Mouse (Mus musculus) layer of hippocampus, adult 11-12 months (tissue): ENCODE measurements at regions not wholly inside any gene's neighbourhood (a gene's known extent, or its start where the extent isn't known, plus 50 kb on each side); places are given as distances from the start of the nearest gene placed in this dataset.

Experiments
- DNase-seq: peaks from one replicate; pipeline ENCODE4 v3.0.0; 2022; ENCODE audit warnings: low spot score

- DNase-seq = no peak
Observed at GRCm38 (mm10) chr1:42472495-42473230, 222.9 kb upstream of the Pou3f3 start.

DNA sequence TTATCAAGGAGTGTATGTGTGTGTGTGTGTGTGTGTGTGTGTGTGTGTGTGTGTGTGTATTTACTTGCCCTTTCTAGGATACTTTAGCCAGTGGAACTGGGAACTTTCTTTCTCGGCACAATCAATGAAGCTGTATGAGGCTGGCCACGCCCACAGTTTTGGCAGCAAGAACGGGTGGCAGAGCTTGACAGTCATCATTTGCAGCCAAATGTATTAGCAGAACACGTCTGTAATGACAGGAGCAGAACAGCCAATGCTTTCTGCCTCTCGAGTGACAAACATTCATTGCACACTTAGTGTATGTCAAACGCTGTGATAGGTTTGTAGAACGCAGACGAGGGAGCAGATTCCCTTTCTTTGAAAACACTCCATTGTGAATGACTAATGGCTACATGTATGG is 221.4 kb upstream of the Pou3f3 start:
- peak; percentile 36 for DNase-seq

DNA sequence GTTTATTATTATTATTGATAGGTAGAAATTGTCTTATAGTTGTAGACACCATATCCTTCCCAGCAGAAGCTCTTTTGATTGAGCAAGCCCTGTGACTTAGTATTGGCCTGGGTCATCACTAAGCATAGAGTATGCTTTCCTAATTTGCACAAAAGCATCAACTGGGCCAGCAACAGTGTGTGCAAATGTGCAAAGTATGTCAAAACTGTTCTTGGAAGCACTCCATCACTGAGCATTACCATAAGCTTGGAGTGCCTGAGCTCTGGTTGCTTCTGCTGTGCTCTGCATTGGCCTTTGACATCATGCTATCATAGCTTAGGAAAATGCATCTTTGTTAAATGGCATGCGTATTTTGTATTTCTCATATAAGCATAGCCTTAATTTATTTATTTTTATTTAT is 220.7 kb upstream of the Pou3f3 start:
- no peak for DNase-seq

DNA sequence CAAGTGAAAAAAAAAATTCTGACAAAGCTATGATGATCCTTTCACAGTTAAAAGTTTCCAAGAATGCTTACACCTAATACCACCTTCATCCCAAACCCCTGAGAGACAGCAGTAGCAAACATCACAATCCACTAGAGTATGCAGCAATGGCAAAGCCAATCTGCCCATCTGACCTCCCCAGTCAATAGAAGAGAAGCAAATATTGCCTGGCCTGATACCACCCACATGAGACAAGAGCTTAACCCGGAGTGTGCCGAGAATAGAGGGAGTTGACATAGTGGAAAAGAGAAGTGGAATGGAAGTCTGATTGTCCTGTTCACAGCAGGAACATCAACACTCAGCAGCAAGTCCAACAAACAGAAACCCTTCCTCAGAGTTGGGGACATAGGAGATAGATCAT is 219.9 kb upstream of the Pou3f3 start:
- DNase-seq = no peak

- no peak for DNase-seq
Observed at GRCm38 (mm10) chr1:42480348-42480920, 215.1 kb upstream of the Pou3f3 start.

GRCm38 (mm10) chr1:42489563-42489962 is 206.0 kb upstream of the Pou3f3 start:
- DNase-seq = no peak

GRCm38 (mm10) chr1:42490856-42491643 is 204.5 kb upstream of the Pou3f3 start:
- no peak for DNase-seq

GRCm38 (mm10) chr1:42491644-42492277 is 203.8 kb upstream of the Pou3f3 start:
- no peak for DNase-seq

DNA sequence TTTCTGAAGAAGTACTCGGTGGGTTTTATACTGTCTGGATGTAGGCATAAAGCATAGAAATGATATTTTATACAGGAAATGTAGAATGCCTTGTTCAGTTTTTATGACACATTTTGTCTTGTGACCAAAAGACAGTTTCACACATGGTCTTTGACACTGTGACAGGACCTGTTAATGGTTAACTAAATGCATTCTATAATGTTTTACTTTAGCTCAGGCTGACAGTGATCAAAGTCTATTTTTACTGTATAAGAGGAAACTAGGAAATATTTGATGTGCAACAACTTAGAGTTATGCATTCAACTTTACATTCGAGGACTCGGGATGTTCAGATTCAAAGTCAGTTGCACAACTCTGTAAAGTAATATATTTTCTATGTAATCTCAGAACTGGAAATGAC is 199.5 kb upstream of the Pou3f3 start:
- no peak for DNase-seq

DNA sequence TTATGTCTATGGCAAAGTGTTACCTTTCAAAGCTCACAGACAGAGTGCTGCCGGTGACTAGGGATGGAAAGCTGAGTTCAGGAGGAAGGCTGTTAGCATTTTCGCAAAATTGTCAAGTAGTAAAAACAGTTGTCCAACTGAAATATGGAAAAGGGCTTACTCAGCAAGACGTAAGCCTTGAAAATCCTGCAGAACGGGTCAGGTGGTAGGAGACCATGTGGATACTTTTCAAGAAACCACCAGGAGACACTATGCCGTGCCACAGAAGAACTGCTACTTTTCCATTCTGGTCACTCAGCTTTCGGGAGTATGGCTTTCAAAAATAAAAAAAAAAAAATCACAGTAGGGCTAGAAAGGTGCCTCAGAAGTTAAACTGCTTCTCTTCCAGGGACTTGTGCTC is 199.1 kb upstream of the Pou3f3 start:
- DNase-seq = no peak

DNA sequence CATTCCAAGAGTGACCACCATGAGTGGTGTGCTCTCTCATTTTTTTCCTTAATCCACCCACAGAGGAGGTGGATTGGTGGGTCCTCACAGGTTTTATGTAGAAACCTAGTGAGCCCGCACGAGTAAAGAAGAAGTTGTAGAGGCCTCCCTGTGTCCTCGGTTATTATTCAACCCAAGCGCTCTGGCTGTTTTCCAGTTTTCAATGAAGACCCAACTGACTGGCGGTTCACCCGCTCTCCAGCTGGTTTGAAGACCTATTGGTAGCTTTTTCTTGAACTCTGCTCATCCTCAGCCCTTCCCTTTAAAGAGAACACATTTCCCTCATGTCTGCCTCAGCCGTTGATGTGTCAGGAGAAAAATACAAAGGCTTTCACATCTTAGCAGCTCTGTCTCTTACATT is 196.7 kb upstream of the Pou3f3 start:
- no peak for DNase-seq

GRCm38 (mm10) chr1:42504491-42504890 is 191.1 kb upstream of the Pou3f3 start:
- no peak for DNase-seq

DNA sequence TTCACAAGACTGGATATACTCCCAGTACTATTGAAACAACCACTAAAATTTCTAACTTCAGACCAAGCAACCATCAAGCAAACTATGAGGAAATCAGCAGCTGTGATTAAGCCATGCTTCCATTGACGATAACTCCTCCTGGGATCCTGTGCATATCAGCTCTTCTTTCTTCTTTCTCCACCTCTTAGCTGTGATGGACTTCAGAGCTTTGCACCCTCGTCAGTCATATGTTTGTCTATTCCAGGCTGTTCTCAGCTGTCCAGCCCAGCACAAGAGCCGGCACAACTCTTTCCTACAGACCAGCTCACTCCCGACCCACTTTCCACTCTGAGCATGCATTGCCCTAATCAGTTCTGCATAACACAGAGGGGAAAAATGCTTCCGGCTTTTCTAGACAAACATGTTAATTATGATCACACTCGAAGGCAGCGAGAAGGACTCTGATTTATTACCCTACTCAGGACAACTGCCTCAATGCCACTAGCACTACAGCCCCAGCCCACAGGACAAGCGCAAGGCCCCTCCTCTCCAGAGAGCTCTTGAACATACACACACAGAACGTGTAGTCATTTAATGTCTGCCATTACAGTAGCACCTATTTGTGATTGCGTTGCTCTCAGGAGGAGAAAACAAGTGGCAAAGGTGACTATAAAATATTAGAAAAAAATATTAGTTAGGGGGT is 190.4 kb upstream of the Pou3f3 start:
- DNase-seq = no peak

- no peak for DNase-seq
Observed at GRCm38 (mm10) chr1:42514417-42514816, 181.2 kb upstream of the Pou3f3 start.

DNA sequence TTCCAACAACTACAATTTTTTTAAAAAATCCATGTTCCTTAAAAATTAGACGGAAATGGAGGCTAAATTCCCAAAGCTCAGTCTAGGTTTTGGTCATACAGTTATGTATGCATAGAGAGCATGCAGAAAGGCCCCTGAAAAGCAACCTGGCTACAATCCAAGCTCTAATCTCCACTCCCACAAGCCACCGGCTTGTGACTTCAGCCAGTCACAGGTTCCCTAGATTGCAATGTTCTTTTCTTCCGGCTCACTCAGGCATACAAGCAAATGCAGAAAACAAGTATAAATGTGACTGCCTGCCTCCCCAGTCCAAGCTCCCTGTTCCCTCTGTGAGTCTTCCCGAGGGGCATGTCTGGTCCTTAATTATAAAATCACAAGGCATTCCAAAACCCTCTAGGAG is 171.2 kb upstream of the Pou3f3 start:
- no peak for DNase-seq

DNA sequence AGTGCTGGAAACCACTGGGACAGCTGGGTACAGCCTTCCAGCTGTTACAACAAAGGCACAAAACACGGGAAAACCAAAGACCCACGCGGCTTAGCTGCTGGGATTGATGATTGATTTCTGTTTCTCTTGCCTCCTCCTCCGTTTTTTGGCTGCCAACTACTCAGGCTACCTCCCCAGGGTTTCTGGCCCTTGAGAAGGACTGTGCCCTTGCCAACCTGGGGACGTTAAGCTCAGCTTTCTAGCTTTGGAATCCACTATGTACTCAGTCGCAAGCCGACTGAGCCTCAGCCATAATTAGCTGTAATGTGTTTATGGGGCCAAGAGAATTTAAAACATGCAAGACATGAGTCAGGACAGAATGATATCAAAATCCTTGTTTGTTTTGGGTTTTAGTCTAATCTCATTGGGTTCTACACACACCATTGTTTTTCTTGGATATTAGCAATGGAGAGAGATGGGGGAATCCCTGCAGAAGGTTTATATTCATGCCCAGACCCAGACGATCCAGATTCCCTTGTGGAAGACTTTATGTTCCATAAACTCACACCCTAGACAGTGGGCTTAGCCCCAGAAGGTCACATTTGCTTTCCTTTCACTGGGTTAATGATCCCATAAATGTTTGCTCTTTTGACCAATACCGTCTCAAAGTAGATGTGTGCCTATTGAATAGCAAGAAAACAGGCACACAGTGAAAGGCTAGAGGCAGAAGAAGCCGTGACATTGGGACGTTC is 167.7 kb upstream of the Pou3f3 start:
- DNase-seq = no peak

DNA sequence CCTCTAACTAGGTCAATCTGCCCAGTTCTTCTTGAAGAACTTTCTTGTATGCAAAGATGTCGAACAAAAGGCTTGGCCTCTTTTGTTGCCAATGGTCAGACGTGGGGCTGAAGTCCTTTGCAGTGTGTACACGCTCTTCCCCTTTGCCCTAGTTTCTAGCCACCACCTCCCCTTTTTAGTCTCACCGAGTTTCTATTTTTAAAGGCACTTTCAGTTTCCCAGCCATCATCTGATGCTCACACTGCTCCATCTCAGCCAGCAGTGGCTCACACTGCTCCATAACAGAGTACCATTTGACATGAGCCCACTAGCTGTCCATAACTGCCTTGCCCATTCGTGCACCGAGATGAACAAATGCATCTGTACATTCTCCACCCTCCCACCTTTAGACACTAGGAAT is 162.7 kb upstream of the Pou3f3 start:
- DNase-seq = no peak

DNA sequence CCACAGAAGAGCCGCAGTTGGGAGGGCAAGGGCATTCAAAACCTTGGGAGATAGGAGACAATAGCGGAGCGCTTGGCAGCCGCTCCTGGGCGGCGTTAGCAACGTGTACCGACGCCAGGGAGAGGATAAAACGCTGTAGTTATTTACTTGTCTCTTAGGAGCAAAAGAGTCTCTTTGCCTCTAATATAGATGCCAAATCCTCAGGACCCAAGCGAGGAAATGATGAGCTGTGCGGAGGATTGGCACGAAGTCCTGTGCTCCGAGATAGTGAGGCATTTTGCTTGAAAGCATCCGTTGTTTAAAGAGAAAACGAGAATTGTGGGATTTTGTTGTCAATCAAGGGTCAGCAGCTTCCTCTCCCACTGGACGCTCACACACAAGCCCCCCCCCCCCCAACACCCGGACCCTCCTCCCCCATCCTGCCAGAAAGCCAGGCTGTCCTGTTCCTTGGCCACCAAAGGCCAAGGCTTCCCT is 156.5 kb upstream of the Pou3f3 start:
- DNase-seq = peak; percentile 28

DNA sequence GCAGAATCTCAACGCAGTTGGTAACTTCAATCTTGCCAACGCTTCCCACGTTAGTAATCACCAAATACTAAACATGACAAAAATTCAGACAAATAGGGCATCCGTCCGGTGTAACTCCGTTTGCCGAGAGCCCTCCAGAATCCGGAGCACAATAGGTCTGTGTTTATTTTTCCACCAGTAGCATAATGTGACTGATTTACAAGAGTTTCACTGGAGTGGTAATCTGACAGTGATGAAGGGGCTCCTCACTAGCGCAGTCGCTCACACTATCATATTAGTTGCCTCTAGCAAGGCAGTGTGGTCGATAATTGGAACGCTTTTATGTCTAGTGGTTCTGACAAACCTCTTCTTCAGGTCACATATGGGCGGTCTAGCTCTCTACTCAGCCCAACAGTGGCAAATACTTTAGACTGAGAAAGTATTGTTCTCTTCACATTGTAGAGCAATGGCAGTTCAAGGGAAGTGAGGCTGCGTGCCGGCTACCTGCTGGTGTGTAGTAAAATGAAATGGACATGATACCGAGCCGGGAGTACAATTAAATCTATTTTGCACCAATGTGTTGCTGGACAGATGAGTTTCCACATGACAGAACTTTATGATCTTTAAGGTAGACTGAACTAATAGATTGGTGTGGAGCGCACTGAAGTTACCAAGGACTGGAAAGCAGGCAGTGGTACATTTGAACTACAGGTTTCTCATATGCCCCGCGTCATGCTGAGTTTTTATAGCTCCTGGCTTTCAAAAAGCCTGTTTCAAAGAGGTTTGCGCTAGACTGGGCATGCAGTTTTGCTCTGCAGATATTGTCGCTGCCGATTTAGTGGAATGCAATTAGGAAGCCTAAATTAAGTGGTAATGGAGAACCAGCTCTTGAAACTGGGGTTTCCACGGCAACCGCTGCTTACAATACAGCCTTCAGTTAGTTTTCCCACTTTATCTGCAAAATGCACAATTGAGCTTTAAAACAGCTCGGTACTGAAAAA is 155.7 kb upstream of the Pou3f3 start:
- peak; percentile 69 for DNase-seq

DNA sequence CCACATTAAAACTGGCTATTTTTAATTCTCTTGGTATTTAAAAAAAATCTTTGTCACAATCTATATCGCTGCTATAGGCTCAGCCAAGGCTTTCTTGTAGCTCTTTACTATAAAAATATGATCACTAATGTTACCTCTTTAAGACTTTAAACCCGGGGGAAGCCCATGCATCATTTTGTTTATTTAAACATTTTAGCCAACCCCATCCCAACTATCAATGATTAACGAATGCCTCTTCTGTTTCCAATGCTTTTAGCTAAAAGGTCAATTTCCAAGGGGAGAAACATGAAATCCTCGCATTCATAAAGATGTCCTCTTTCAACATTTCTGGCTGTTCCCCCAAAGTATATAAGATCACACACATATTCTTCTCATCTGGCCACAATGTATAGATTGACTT is 153.6 kb upstream of the Pou3f3 start:
- no peak for DNase-seq
